Mouse (Mus musculus) cerebellum, adult 2 months (tissue): ENCODE data around the gene H2-T3. TPM values are rescaled to one million over a fixed set of nuclear protein-coding genes. Genes with fewer than 3 reads are reported as not detected.

Source experiments
- DNase-seq, 2 experiments: peaks; one replicate each; pipeline ENCODE4 v3.0.0; 2021
- H3K27ac ChIP-seq: fragments of 200-500 bp; 2 replicates; pipeline ENCODE4 v1.5.1; 2012; ENCODE audit warnings: low read length, control low read depth, inconsistent platforms; ENCODE audit not compliant: insufficient read depth
- H3K27me3 ChIP-seq: fragments of 200-500 bp; 2 replicates; pipeline ENCODE4 v1.6.1; 2012; ENCODE audit warnings: inconsistent platforms, mild to moderate bottlenecking, low read length, moderate library complexity; ENCODE audit not compliant: control insufficient read depth, insufficient read depth
- H3K4me1 ChIP-seq: fragments of 200-500 bp; 2 replicates; pipeline ENCODE4 v1.6.1; 2011; ENCODE audit warnings: low read length; ENCODE audit not compliant: control insufficient read depth, insufficient read depth
- H3K4me3 ChIP-seq: fragments of 200-500 bp; replicated peaks from 2 replicates; pipeline ENCODE3; 2011; ENCODE audit warnings: mild to moderate bottlenecking, low read depth, low read length, control low read depth; ENCODE audit not compliant: insufficient read depth
- CTCF ChIP-seq: fragments of 200-500 bp; IDR thresholded peaks from 2 replicates; pipeline ENCODE4 v1.5.1; 2011; ENCODE audit warnings: low read depth, mild to moderate bottlenecking, control low read depth, low read length, moderate library complexity, borderline replicate concordance; ENCODE audit not compliant: insufficient read depth
- POLR2A ChIP-seq: fragments of 200-500 bp; IDR thresholded peaks from 2 replicates; pipeline ENCODE4 v1.6.1; 2011; ENCODE audit warnings: low read length, control low read depth, borderline replicate concordance; ENCODE audit not compliant: insufficient read depth
- WGBS: fragments of 180-500 bp; shearing (Covaris S2); methylation state at CpG from one replicate; pipeline ENCODE4 v1.1.7; 2018; 5-methylcytosine and 5-hydroxymethylcytosine counted together
- polyA plus RNA-seq: library from polyadenylated mRNA; depleted of rRNA; stranded (reverse); fragments of >200 nt; gene quantifications from 2 replicates; pipeline ENCODE4 v1.2.3, GENCODE M21; 2012

Gene H2-T3
- polyA plus RNA-seq, 1 experiment = not detected

GRCm38 (mm10) chr17:36224451-36224850 is 34.4 kb upstream of the H2-T3 start:
- Histone ChIP-seq H3K4me3 (no peak overlapping the region), H3K4me1 (no peaks in the 10 kb centered on the region; the same call in 1 of the 2 replicates), H3K27ac (no peak overlapping the region), H3K27me3 (no peaks in the 10 kb centered on the region; the same call in 1 of the 2 replicates)
- no peak for TF ChIP-seq POLR2A
- TF ChIP-seq CTCF = no peak
- 56% methylated on average over 3 of the region's 3 CpGs for WGBS
- no peak for DNase-seq

- WGBS = 52% methylated on average over 5 of the region's 5 CpGs
- TF ChIP-seq POLR2A (no peak), CTCF (no peak)
- no peak for DNase-seq
- H3K27ac ChIP-seq = no peak overlapping the region
- no peaks in the 10 kb centered on the region for H3K4me1 ChIP-seq
- H3K27me3 ChIP-seq = no peaks in the 10 kb centered on the region; the same call in 1 of the 2 replicates
- no peak overlapping the region for H3K4me3 ChIP-seq
Observed at GRCm38 (mm10) chr17:36218594-36219155, 28.6 kb upstream of the H2-T3 start.

- DNase-seq = no peak
- TF ChIP-seq CTCF (no peak), POLR2A (no peak)
- 4% methylated on average over 20 of the region's 20 CpGs for WGBS
- H3K27me3 ChIP-seq = no peaks in the 10 kb centered on the region; the same call in 1 of the 2 replicates
- H3K27ac ChIP-seq = no peak overlapping the region
- H3K4me1 ChIP-seq = no peaks in the 10 kb centered on the region
- H3K4me3 ChIP-seq = no peak overlapping the region
Observed at GRCm38 (mm10) chr17:36215586-36215985, 25.5 kb upstream of the H2-T3 start.

- DNase-seq = no peak
- TF ChIP-seq CTCF (no peak), POLR2A (no peak)
- no peaks in the 10 kb centered on the region for H3K4me1 ChIP-seq
- H3K4me3 ChIP-seq = no peak overlapping the region
- H3K27ac ChIP-seq = no peak overlapping the region
- no peaks in the 10 kb centered on the region; the same call in 1 of the 2 replicates for H3K27me3 ChIP-seq
Observed at GRCm38 (mm10) chr17:36206846-36207245, 16.8 kb upstream of the H2-T3 start.

GRCm38 (mm10) chr17:36205862-36206261 is 15.8 kb upstream of the H2-T3 start:
- TF ChIP-seq CTCF (no peak), POLR2A (no peak)
- H3K27me3 ChIP-seq = no peaks in the 10 kb centered on the region; the same call in 1 of the 2 replicates
- DNase-seq = no peak
- no peak overlapping the region for H3K27ac ChIP-seq
- under 1% methylated on average over 40 of the region's 41 CpGs for WGBS
- H3K4me1 ChIP-seq = no peaks in the 10 kb centered on the region
- no peak overlapping the region for H3K4me3 ChIP-seq

GRCm38 (mm10) chr17:36205456-36205855 is 15.4 kb upstream of the H2-T3 start:
- no peak for TF ChIP-seq POLR2A
- no peak for TF ChIP-seq CTCF
- Histone ChIP-seq H3K4me1 (no peaks in the 10 kb centered on the region), H3K4me3 (peak overlapping the region; percentile 27), H3K27ac (no peak overlapping the region), H3K27me3 (no peaks in the 10 kb centered on the region; the same call in 1 of the 2 replicates)
- no peak for DNase-seq
- 3% methylated on average over 15 of the region's 15 CpGs for WGBS

GRCm38 (mm10) chr17:36201851-36202250 is 11.8 kb upstream of the H2-T3 start:
- 87% methylated on average over 2 of the region's 2 CpGs for WGBS
- Histone ChIP-seq H3K4me3 (no peak overlapping the region), H3K4me1 (no peaks in the 10 kb centered on the region), H3K27me3 (no peaks in the 10 kb centered on the region), H3K27ac (no peak overlapping the region)
- no peak for DNase-seq
- TF ChIP-seq POLR2A = no peak
- no peak for TF ChIP-seq CTCF

GRCm38 (mm10) chr17:36198317-36198716 is 8.2 kb upstream of the H2-T3 start:
- no peak for DNase-seq
- WGBS = 10% methylated on average over 5 of the region's 5 CpGs
- no peak overlapping the region for H3K4me3 ChIP-seq
- H3K27ac ChIP-seq = no peak overlapping the region
- TF ChIP-seq CTCF (no peak), POLR2A (no peak)
- no peaks in the 10 kb centered on the region for H3K27me3 ChIP-seq
- no peaks in the 10 kb centered on the region for H3K4me1 ChIP-seq
